ENCODE assay signal across 13 mouse cellular contexts in the genomic region with DNA sequence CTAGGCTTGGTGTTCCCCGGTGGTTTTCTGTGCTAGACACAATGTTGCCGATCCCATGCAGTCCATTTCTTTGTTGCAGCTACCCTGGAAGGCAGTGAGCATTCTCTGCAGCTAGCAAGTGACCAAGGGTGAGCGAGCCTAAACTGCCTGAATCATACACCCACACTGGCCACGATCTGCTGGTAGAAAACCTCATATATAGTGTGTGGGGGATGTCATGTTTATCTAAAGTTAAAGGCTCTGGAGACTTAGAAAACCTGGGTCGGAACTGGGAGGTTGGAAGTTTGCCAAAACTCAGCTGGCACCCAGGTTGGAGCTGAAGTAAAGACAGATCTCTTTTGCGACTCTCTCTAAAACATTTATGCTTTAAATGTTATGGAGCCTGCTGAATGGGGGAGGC. TPM values are rescaled to one million over a fixed set of nuclear protein-coding genes. Genes with fewer than 3 reads are reported as not detected.
DNase-seq lines count a peak whose midpoint lies in the region; ATAC-seq and TF ChIP-seq lines count a peak whose summit lies in the region.
"Had no signal": no experiment of that assay in that cellular context is flagged by ENCODE, and none has a peak within 500 bp of the region (broad histone marks: within the 10 kb centered on the region; RNA-seq: fewer than 3 reads in every experiment).

No protein-coding gene starts in this region.

- no peak overlapping the region for H3K9ac ChIP-seq in heart, embryonic 12.5 days
- H3K9ac ChIP-seq in limb, embryonic 14.5 days (ENCODE audit: low read depth, low read length, severe bottlenecking): no peak overlapping the region
- 0 out of 2 replicates have a peak overlapping the region, but pooled peaks have one; percentile 22 for H3K9ac ChIP-seq in embryonic facial prominence, embryonic 14.5 days (ENCODE audit: low read depth, low read length)
- H3K9ac ChIP-seq: midbrain, embryonic 13.5 days; neural tube, embryonic 12.5 days had no signal

- H3K4me2 ChIP-seq in heart, embryonic 12.5 days: no peak overlapping the region
- no peak overlapping the region for H3K4me2 ChIP-seq in limb, embryonic 14.5 days (replicated peaks; ENCODE audit: low read depth, low read length, severe bottlenecking)
- H3K4me2 ChIP-seq in embryonic facial prominence, embryonic 14.5 days (ENCODE audit: low read depth, low read length): no peak overlapping the region
- H3K4me2 ChIP-seq: liver, embryonic 11.5 days; midbrain, embryonic 13.5 days; neural tube, embryonic 12.5 days had no signal

- H3K36me3 ChIP-seq in heart, embryonic 10.5 days: no peaks in the 10 kb centered on the region
- no peaks in the 10 kb centered on the region for H3K36me3 ChIP-seq in heart, embryonic 12.5 days
- no peaks in the 10 kb centered on the region for H3K36me3 ChIP-seq in limb, embryonic 14.5 days (ENCODE audit: control insufficient read depth, insufficient read depth, low read length)
- H3K36me3 ChIP-seq in limb, embryonic 10.5 days: no peaks in the 10 kb centered on the region
- no peaks in the 10 kb centered on the region for H3K36me3 ChIP-seq in embryonic facial prominence, embryonic 14.5 days (ENCODE audit: control insufficient read depth, insufficient read depth, low read length)
- H3K36me3 ChIP-seq: midbrain, embryonic 13.5 days; neural tube, embryonic 12.5 days had no signal

- H3K9me3 ChIP-seq in heart, embryonic 10.5 days: no peaks in the 10 kb centered on the region
- no peaks in the 10 kb centered on the region for H3K9me3 ChIP-seq in heart, embryonic 12.5 days (replicated peaks)
- H3K9me3 ChIP-seq in limb, embryonic 14.5 days (ENCODE audit: control insufficient read depth, low read length): no peaks in the 10 kb centered on the region
- no peaks in the 10 kb centered on the region; the same call in 1 of the 2 replicates for H3K9me3 ChIP-seq in limb, embryonic 10.5 days (replicated peaks)
- H3K9me3 ChIP-seq in embryonic facial prominence, embryonic 14.5 days (ENCODE audit: control insufficient read depth, low read length): peaks cover 4% of the 10 kb centered on the region; the same call in 1 of the 2 replicates

- H3K27me3 ChIP-seq in heart, embryonic 10.5 days (ENCODE audit: insufficient read depth, poor library complexity, severe bottlenecking): no peaks in the 10 kb centered on the region
- H3K27me3 ChIP-seq in heart, embryonic 12.5 days (replicated peaks): no peaks in the 10 kb centered on the region
- no peaks in the 10 kb centered on the region for H3K27me3 ChIP-seq in limb, embryonic 14.5 days (ENCODE audit: control insufficient read depth, insufficient read depth, low read length)
- H3K27me3 ChIP-seq in limb, embryonic 10.5 days (ENCODE audit: low read depth, poor library complexity, severe bottlenecking): no peaks in the 10 kb centered on the region
- no peaks in the 10 kb centered on the region for H3K27me3 ChIP-seq in embryonic facial prominence, embryonic 14.5 days (replicated peaks; ENCODE audit: control insufficient read depth, insufficient read depth, low read length)
- H3K27me3 ChIP-seq: midbrain, embryonic 13.5 days; neural tube, embryonic 12.5 days had no signal

- H3K4me3 ChIP-seq in heart, embryonic 10.5 days: no peak overlapping the region
- H3K4me3 ChIP-seq in heart, embryonic 12.5 days: no peak overlapping the region
- H3K4me3 ChIP-seq in limb, embryonic 14.5 days (replicated peaks; ENCODE audit: low read length): no peak overlapping the region
- H3K4me3 ChIP-seq in limb, embryonic 10.5 days: no peak overlapping the region
- no peak overlapping the region for H3K4me3 ChIP-seq in embryonic facial prominence, embryonic 14.5 days (ENCODE audit: low read depth, low read length)
- H3K4me3 ChIP-seq: midbrain, embryonic 13.5 days; neural tube, embryonic 12.5 days had no signal

- no peak for DNase-seq in heart, embryonic 10.5 days (ENCODE audit: low spot score)
- peak; percentile 45 for DNase-seq in limb, embryonic 14.5 days (ENCODE audit: low spot score)
- no peak for DNase-seq in limb, embryonic 10.5 days (ENCODE audit: low spot score)
- peak; percentile 81 for DNase-seq in 416B (ENCODE audit: low read depth)
- peak; percentile 62 for DNase-seq in embryonic facial prominence, embryonic 14.5 days (ENCODE audit: low spot score)
- DNase-seq in spleen, adult 18-20 months: no peak
- DNase-seq: cerebellum, postnatal 25 days; gastrocnemius, postnatal 10 days had no signal

- no peak for TF ChIP-seq POLR2A in limb, embryonic 14.5 days (IDR thresholded peaks at IDR 0.05; ENCODE audit: borderline replicate concordance, extremely low read depth, insufficient read depth, insufficient read length)

- H3K27ac ChIP-seq in heart, embryonic 10.5 days: peak overlapping the region; percentile 57; the same call in 1 of the 2 replicates
- no peak overlapping the region for H3K27ac ChIP-seq in heart, embryonic 12.5 days (ENCODE audit: poor library complexity, severe bottlenecking)
- H3K27ac ChIP-seq in limb, embryonic 14.5 days (replicated peaks; ENCODE audit: low read depth, low read length): no peak overlapping the region
- H3K27ac ChIP-seq in limb, embryonic 10.5 days: no peak overlapping the region
- peak overlapping the region; percentile 63 for H3K27ac ChIP-seq in embryonic facial prominence, embryonic 14.5 days (replicated peaks; ENCODE audit: low read depth, low read length)
- H3K27ac ChIP-seq: midbrain, embryonic 13.5 days; neural tube, embryonic 12.5 days had no signal

- H3K4me1 ChIP-seq in heart, embryonic 10.5 days: peaks cover 24% of the 10 kb centered on the region
- H3K4me1 ChIP-seq in heart, embryonic 12.5 days (replicated peaks): peaks cover 15% of the 10 kb centered on the region
- H3K4me1 ChIP-seq in limb, embryonic 14.5 days (ENCODE audit: control insufficient read depth, insufficient read depth, low read length): peaks cover 11% of the 10 kb centered on the region; the same call in 1 of the 2 replicates
- no peaks in the 10 kb centered on the region for H3K4me1 ChIP-seq in limb, embryonic 10.5 days
- peaks cover 4% of the 10 kb centered on the region; the same call in 1 of the 2 replicates for H3K4me1 ChIP-seq in embryonic facial prominence, embryonic 14.5 days (ENCODE audit: control insufficient read depth, insufficient read depth, low read length)
- H3K4me1 ChIP-seq: midbrain, embryonic 13.5 days had no signal

- no peak for ATAC-seq in heart, embryonic 12.5 days (ENCODE audit: insufficient number of reproducible peaks, low FRiP score)
- no peak for ATAC-seq in limb, embryonic 14.5 days (ENCODE audit: low FRiP score, low read depth)
- ATAC-seq in embryonic facial prominence, embryonic 14.5 days (ENCODE audit: low read depth): no peak
- no peak for ATAC-seq in erythroid progenitor cell, adult 5-6 weeks (replicated peaks; ENCODE audit: low FRiP score, poor library complexity, severe bottlenecking)
- ATAC-seq: midbrain, embryonic 13.5 days had no signal

- WGBS in heart, embryonic 10.5 days: 44% methylated on average over 6 of the region's 6 CpGs
- 37% methylated on average over 6 of the region's 6 CpGs for WGBS in heart, embryonic 12.5 days
- 28% methylated on average over 6 of the region's 6 CpGs for WGBS in limb, embryonic 14.5 days
- 66% methylated on average over 6 of the region's 6 CpGs for whole genome bisulfite sequencing in limb, embryonic 10.5 days
- 27% methylated on average over 6 of the region's 6 CpGs for WGBS in embryonic facial prominence, embryonic 14.5 days

RNA-seq across cellular contexts. Expression of a gene that starts 10.4 kb away (rescaled TPM):
- 390 and 445 TPM in 2 replicates for polyA plus RNA-seq in heart, embryonic 10.5 days (2016; fragmentation: Nextera tagmentation; extraction: Ambion mirVana)
- 397 and 414 TPM in 2 replicates for polyA plus RNA-seq in heart, embryonic 12.5 days (2016; fragmentation: Nextera tagmentation; extraction: Ambion mirVana)
- 486 and 502 TPM in 2 replicates for polyA plus RNA-seq in limb, embryonic 14.5 days (2012; rRNA removed)
- polyA plus RNA-seq in limb, embryonic 14.5 days (2014; fragmentation: Nextera tagmentation; extraction: Ambion mirVana): 783 and 809 TPM in 2 replicates
- polyA plus RNA-seq in limb, embryonic 10.5 days (2016; fragmentation: Nextera tagmentation; extraction: Ambion mirVana): 583 and 698 TPM in 2 replicates
- polyA plus RNA-seq in embryonic facial prominence, embryonic 14.5 days (2014; fragmentation: Nextera tagmentation; extraction: Ambion mirVana): 716 and 779 TPM in 2 replicates
- total RNA-seq in erythroid progenitor cell, adult 5-6 weeks (2015; ENCODE audit: low replicate concordance): 221 and 237 TPM in 2 replicates
- total RNA-seq in erythroid progenitor cell, adult 5-6 weeks (2017; ENCODE audit: low replicate concordance): 220 and 279 TPM in 2 replicates

Comparison
In these comparisons a context has a peak if more than half of its experiments do, and no peak if none do; other contexts are left out.
1. DNase-seq: peak in limb, embryonic 14.5 days (single experiment), 416B (single experiment) and embryonic facial prominence, embryonic 14.5 days (single experiment); none in heart, embryonic 10.5 days (single experiment), limb, embryonic 10.5 days (single experiment) and spleen, adult 18-20 months (0 of 2).
2. H3K27ac ChIP-seq: peak in heart, embryonic 10.5 days (single experiment) and embryonic facial prominence, embryonic 14.5 days (single experiment); none in heart, embryonic 12.5 days (single experiment), limb, embryonic 14.5 days (single experiment) and limb, embryonic 10.5 days (single experiment).